Mouse (Mus musculus): ENCODE results near the gene Pax7. TPM values are rescaled to one million over a fixed set of nuclear protein-coding genes. Genes with fewer than 3 reads are reported as not detected.
A peak's percentile ranks its signal among the peaks of the same experiment; 100 is the strongest.

Gene Pax7
- polyA plus RNA-seq, 1 experiment from 2014 or later, result 1.1 TPM

- Histone ChIP-seq H3K9ac (no peak overlapping the region), H3K4me1 (peaks cover 7% of the 10 kb centered on the region), H3K4me3 (no peak overlapping the region), H3K36me3 (no peaks in the 10 kb centered on the region), H3K4me2 (replicated peaks) (no peak overlapping the region), H3K9me3 (replicated peaks) (no peaks in the 10 kb centered on the region), H3K27ac (no peak overlapping the region), H3K27me3 (0 out of 2 replicates have a peak, but pooled peaks cover 6% of the 10 kb centered on the region)
- WGBS, result 70% methylated on average over 4 of the region's 4 CpGs
- no peak for ATAC-seq (ENCODE audit: low FRiP score)
Observed at GRCm38 (mm10) chr4:139724296-139724695, 109.0 kb downstream of the Pax7 start.

- Histone ChIP-seq H3K4me2 (replicated peaks) (no peak overlapping the region), H3K36me3 (no peaks in the 10 kb centered on the region), H3K27me3 (peaks cover 4% of the 10 kb centered on the region; the same call in 1 of the 2 replicates), H3K27ac (no peak overlapping the region), H3K4me3 (no peak overlapping the region), H3K4me1 (peaks cover 7% of the 10 kb centered on the region; the same call in 1 of the 2 replicates), H3K9ac (no peak overlapping the region), H3K9me3 (replicated peaks) (no peaks in the 10 kb centered on the region)
- WGBS, result 83% methylated on average over 5 of the region's 5 CpGs
- ATAC-seq (ENCODE audit: low FRiP score), result no peak
Observed at GRCm38 (mm10) chr4:139718978-139719377, 114.3 kb downstream of the Pax7 start.

DNA sequence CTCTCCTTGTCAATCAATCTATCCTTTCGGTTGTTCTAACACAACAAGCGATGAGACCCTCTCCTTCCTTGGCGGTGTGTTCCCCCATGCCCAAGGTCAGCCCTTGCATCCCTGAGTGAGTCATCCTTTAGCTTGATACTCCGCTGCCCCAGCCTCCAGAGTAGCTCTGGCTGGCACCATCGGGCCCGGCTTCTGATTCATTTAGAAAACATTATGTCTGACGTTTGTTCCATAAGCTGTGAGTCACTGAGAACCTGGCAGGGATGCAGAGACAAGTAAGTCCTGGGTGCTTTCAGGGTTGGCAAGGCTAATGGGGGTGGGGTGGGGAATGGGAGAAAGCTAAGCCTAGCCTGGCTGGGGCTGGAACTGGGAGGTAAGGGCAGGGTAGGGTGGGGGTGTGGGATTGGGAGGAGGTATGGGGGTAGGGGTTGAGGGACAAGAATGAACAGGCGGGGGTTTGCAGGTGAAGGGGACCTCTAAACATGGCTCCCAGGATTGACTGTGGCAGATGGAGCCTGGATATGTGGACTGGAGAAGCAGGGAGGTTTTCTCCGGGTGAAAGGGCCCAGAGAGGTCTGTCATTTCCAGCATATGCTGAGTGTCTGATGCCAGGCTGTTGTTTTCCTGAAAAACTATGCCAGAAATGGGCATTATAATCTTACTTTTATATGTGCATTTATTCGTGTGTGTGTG is 116.7 kb downstream of the Pax7 start:
- Histone ChIP-seq H3K9me3 (replicated peaks) (no peaks in the 10 kb centered on the region), H3K4me1 (peaks cover 7% of the 10 kb centered on the region; the same call in 1 of the 2 replicates), H3K4me3 (no peak overlapping the region), H3K9ac (no peak overlapping the region), H3K36me3 (no peaks in the 10 kb centered on the region), H3K27me3 (peaks cover 3% of the 10 kb centered on the region; the same call in 1 of the 2 replicates), H3K27ac (no peak overlapping the region), H3K4me2 (replicated peaks) (no peak overlapping the region)
- WGBS, result 85% methylated on average over 10 of the region's 10 CpGs
- no peak for ATAC-seq (ENCODE audit: low FRiP score)

DNA sequence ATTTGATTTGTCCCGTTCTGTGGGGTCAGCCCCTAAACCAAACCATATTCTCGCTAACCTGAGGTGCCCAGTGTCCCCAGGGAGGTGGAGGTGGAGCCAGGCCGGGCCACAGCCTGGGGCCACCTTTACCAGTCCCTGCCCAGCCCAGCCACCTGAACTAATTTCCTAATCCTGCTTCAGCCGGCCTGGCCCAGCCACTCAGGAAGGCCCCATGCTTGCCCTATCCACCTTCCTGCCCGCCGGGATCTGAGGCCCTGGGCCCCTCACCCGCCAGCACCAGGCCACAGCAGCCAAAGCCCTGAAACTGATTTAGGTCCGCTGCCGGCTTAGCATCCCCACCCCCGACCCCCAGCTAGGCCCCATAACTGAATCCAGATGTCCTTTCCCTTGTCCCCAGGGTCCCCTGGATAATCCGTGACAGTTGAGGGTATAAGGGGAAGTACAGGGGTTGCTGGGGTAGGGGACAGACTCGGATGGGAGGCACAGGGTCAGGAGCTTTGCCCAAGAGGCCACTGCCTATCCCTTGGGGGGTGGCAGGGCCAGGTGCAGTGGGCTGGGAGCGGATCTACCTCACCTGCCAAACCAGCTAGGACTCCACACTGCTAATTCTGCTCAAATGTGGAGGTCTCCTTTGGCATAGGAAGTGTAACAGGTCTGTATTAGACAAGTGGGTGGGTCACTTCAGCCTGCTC is 117.9 kb downstream of the Pax7 start:
- Histone ChIP-seq H3K4me2 (replicated peaks) (no peak overlapping the region), H3K9me3 (replicated peaks) (no peaks in the 10 kb centered on the region), H3K4me1 (peaks cover 17% of the 10 kb centered on the region), H3K9ac (no peak overlapping the region), H3K27me3 (peaks cover 8% of the 10 kb centered on the region), H3K4me3 (no peak overlapping the region), H3K36me3 (no peaks in the 10 kb centered on the region), H3K27ac (no peak overlapping the region)
- ATAC-seq (ENCODE audit: low FRiP score), result no peak
- 43% methylated on average over 13 of the region's 13 CpGs for WGBS

DNA sequence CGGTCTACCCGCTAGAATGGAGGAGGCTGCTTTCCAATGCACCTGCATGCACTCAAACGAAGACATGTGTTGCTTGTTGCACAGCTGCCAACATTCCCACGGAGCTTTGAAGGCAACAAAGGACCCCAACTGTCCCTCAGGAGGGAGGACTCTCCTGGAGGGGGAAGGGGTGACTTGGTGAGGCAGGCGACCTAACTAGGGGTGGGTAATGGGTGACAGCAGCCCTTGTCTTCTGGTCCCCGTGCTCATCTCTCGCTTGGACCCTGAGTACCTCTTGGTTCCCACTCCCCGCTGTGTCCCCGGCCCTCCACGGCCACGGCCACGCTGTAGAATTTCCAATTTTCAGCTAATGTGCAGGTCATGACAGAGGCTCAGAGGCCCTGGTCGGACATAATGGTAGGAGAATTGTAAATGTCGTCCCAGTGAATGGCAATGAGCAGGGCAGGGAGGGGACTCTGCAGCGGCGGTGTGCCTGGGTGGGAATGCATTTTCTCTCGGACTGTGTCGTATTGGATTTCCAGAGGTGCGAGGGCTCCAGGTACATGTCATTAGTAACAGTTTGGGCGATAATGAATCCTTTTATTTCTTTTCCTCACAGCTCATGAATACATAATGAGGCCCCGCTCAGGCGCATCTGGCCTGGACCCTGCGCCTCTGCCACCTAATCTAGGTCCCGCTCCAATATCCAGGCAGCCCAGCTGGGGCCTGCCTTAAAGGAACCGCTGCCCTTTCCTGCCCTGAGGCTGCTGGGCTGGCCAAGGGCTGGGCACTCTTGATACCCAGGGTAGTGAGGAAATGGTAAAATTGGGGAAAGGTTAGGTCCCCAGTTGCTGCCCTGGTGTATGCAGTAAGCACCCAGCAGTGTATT is 122.6 kb downstream of the Pax7 start:
- 25% methylated on average over 25 of the region's 25 CpGs for WGBS
- Histone ChIP-seq H3K4me2 (replicated peaks) (0 out of 2 replicates have a peak overlapping the region, but pooled peaks have one; percentile 11), H3K9me3 (replicated peaks) (no peaks in the 10 kb centered on the region)

GRCm38 (mm10) chr4:139705986-139706385 is 127.3 kb downstream of the Pax7 start:
- H3K36me3 ChIP-seq, result no peaks in the 10 kb centered on the region
- H3K27me3 ChIP-seq, result peaks cover 19% of the 10 kb centered on the region
- 76% methylated on average over 5 of the region's 5 CpGs for WGBS
- H3K9ac ChIP-seq, result no peak overlapping the region
- peaks cover 8% of the 10 kb centered on the region for H3K4me1 ChIP-seq
- no peak overlapping the region for H3K4me2 ChIP-seq (replicated peaks)
- H3K4me3 ChIP-seq, result no peak overlapping the region
- no peaks in the 10 kb centered on the region for H3K9me3 ChIP-seq (replicated peaks)
- no peak overlapping the region for H3K27ac ChIP-seq
- ATAC-seq (ENCODE audit: low FRiP score), result no peak

More for the DNA sequence above, 122.6 kb downstream of the Pax7 start:
- H3K9ac ChIP-seq, result no peak overlapping the region
- H3K36me3 ChIP-seq, result no peaks in the 10 kb centered on the region
- H3K27ac ChIP-seq, result 0 out of 2 replicates have a peak overlapping the region, but pooled peaks have one; percentile 40
- H3K4me3 ChIP-seq, result no peak overlapping the region
- peaks cover 19% of the 10 kb centered on the region for H3K4me1 ChIP-seq
- H3K27me3 ChIP-seq, result peaks cover 16% of the 10 kb centered on the region
- peak; percentile 60 for ATAC-seq (ENCODE audit: low FRiP score)

GRCm38 (mm10) chr4:139703468-139703867 is 129.9 kb downstream of the Pax7 start:
- no peak overlapping the region for H3K9ac ChIP-seq
- no peak overlapping the region for H3K4me2 ChIP-seq (replicated peaks)
- no peaks in the 10 kb centered on the region for H3K9me3 ChIP-seq (replicated peaks)
- ATAC-seq (ENCODE audit: low FRiP score), result no peak
- no peak overlapping the region for H3K4me3 ChIP-seq
- peaks cover 10% of the 10 kb centered on the region for H3K27me3 ChIP-seq
- no peaks in the 10 kb centered on the region for H3K36me3 ChIP-seq
- H3K4me1 ChIP-seq, result no peaks in the 10 kb centered on the region
- 81% methylated on average over 11 of the region's 11 CpGs for WGBS
- H3K27ac ChIP-seq, result no peak overlapping the region

DNA sequence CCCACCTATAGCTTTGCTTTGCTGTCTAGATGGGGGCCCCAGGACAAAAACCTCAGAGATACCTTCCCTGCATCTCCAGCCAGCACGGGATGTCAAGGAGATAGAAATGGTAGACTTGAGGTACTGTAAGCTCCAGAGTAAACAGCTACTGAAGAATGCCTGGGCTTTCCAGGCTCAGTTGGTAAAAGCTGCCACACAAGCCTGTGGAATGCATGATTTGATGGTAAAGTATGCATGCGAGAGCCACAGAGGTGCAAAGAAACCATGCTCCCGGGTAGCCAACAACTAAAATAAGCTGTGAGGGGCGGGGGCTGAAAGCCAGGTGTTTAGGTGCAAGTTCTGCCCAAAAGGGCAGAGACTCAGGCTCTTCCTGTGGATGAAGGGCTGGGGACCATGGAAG is 130.4 kb downstream of the Pax7 start:
- H3K27ac ChIP-seq, result no peak overlapping the region
- no peak overlapping the region for H3K9ac ChIP-seq
- 76% methylated on average over 4 of the region's 4 CpGs for WGBS
- H3K36me3 ChIP-seq, result no peaks in the 10 kb centered on the region
- 0 out of 2 replicates have a peak, but pooled peaks cover 8% of the 10 kb centered on the region for H3K27me3 ChIP-seq
- H3K4me2 ChIP-seq (replicated peaks), result no peak overlapping the region
- no peaks in the 10 kb centered on the region for H3K9me3 ChIP-seq (replicated peaks)
- peaks cover 1% of the 10 kb centered on the region for H3K4me1 ChIP-seq
- no peak for ATAC-seq (ENCODE audit: low FRiP score)
- H3K4me3 ChIP-seq, result no peak overlapping the region

- Histone ChIP-seq H3K9me3 (replicated peaks) (no peaks in the 10 kb centered on the region), H3K4me1 (peaks cover 8% of the 10 kb centered on the region), H3K27ac (no peak overlapping the region), H3K4me2 (replicated peaks) (no peak overlapping the region), H3K4me3 (no peak overlapping the region), H3K9ac (no peak overlapping the region), H3K36me3 (no peaks in the 10 kb centered on the region), H3K27me3 (peaks cover 5% of the 10 kb centered on the region)
- WGBS, result 63% methylated on average over 8 of the region's 8 CpGs
- no peak for ATAC-seq (ENCODE audit: low FRiP score)
Observed at GRCm38 (mm10) chr4:139698602-139699001, 134.7 kb downstream of the Pax7 start.

- Histone ChIP-seq H3K9ac (peak overlapping the region; percentile 43; the same call in 1 of the 2 replicates), H3K27ac (no peak overlapping the region), H3K4me1 (peaks cover 8% of the 10 kb centered on the region), H3K4me2 (replicated peaks) (no peak overlapping the region), H3K9me3 (replicated peaks) (no peaks in the 10 kb centered on the region), H3K27me3 (peaks cover 11% of the 10 kb centered on the region), H3K4me3 (no peak overlapping the region), H3K36me3 (no peaks in the 10 kb centered on the region)
- peak; percentile 22; the same call in 1 of the 2 replicates for ATAC-seq (ENCODE audit: low FRiP score)
- 4% methylated on average over 9 of the region's 9 CpGs for WGBS
Observed at GRCm38 (mm10) chr4:139697755-139698154, 135.6 kb downstream of the Pax7 start.

DNA sequence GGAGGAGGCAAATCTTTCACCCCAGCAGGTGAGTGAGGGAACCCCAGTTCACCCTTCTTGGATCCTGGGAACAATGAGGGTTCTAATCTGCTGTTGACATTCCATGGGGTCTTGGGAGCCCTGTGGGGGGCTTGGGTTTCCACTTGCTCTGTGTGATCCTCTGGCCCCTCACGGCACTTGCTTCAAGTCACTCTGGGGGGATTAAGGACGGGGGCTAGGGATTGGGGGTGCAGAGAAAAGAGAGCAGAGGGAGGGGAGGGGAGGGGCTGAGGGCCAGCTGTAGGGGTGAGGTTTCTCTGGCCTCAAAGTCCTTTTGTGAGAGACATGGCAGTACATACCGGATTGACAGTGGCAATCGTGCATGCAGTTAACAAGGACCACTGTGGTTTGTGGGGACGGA is 140.0 kb downstream of the Pax7 start:
- no peak overlapping the region for H3K4me3 ChIP-seq
- H3K27me3 ChIP-seq, result peaks cover 31% of the 10 kb centered on the region
- no peak for ATAC-seq (ENCODE audit: low FRiP score)
- no peak overlapping the region for H3K9ac ChIP-seq
- H3K9me3 ChIP-seq (replicated peaks), result no peaks in the 10 kb centered on the region
- WGBS, result 34% methylated on average over 5 of the region's 5 CpGs
- no peaks in the 10 kb centered on the region for H3K36me3 ChIP-seq
- peaks cover 12% of the 10 kb centered on the region for H3K4me1 ChIP-seq
- H3K27ac ChIP-seq, result no peak overlapping the region
- H3K4me2 ChIP-seq (replicated peaks), result no peak overlapping the region
